Mouse (Mus musculus): ENCODE measurements around the gene Gm16253. TPM values are rescaled to one million over a fixed set of nuclear protein-coding genes. Genes with fewer than 3 reads are reported as not detected.

The Gm16253 gene
- polyA plus RNA-seq, 1 experiment from 2014 or later, result 1.2 TPM

- WGBS, result 83% methylated on average over 13 of the region's 13 CpGs
- Histone ChIP-seq H3K9me3 (no peaks in the 10 kb centered on the region), H3K27ac (no peak overlapping the region), H3K9ac (no peak overlapping the region), H3K36me3 (no peaks in the 10 kb centered on the region), H3K27me3 (no peaks in the 10 kb centered on the region), H3K4me3 (no peak overlapping the region), H3K4me2 (no peak overlapping the region), H3K4me1 (replicated peaks) (no peaks in the 10 kb centered on the region)
- no peak for ATAC-seq (ENCODE audit: low FRiP score)
These were observed 7.3 kb upstream of the Gm16253 start for GRCm38 (mm10) chr3:96569506-96569905.

GRCm38 (mm10) chr3:96569966-96570605 lies 6.7 kb upstream of the Gm16253 start:
- no peaks in the 10 kb centered on the region for H3K9me3 ChIP-seq
- WGBS, result 87% methylated on average over 11 of the region's 11 CpGs
- no peak overlapping the region for H3K4me3 ChIP-seq
- H3K9ac ChIP-seq, result no peak overlapping the region
- no peaks in the 10 kb centered on the region for H3K4me1 ChIP-seq (replicated peaks)
- no peak overlapping the region for H3K27ac ChIP-seq
- H3K36me3 ChIP-seq, result no peaks in the 10 kb centered on the region
- H3K4me2 ChIP-seq, result no peak overlapping the region
- no peak for ATAC-seq (ENCODE audit: low FRiP score)
- H3K27me3 ChIP-seq, result no peaks in the 10 kb centered on the region

DNA sequence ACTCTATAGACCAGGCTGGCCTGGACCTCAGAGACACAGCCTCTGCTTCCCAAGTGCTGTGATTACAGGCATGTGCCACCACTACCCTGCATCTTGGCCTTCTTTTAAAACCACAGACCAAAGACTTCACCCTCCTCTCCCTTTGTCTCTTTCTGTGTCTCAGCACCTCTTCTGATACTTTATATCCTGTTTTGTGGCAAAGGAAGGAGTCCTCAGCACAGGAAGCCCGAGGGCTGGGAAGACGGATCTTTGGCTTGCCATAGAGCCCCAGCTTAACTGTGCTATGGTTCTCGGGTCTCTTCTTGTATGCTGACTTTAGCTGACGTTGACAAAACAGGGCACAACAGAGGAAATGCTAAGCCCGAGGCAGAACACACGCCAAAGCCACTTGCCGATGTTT lies 6.1 kb upstream of the Gm16253 start:
- Histone ChIP-seq H3K9ac (no peak overlapping the region), H3K36me3 (no peaks in the 10 kb centered on the region), H3K9me3 (no peaks in the 10 kb centered on the region), H3K27ac (no peak overlapping the region), H3K4me3 (no peak overlapping the region), H3K4me2 (no peak overlapping the region), H3K4me1 (replicated peaks) (no peaks in the 10 kb centered on the region), H3K27me3 (no peaks in the 10 kb centered on the region)
- ATAC-seq (ENCODE audit: low FRiP score), result no peak
- 81% methylated on average over 7 of the region's 7 CpGs for WGBS

DNA sequence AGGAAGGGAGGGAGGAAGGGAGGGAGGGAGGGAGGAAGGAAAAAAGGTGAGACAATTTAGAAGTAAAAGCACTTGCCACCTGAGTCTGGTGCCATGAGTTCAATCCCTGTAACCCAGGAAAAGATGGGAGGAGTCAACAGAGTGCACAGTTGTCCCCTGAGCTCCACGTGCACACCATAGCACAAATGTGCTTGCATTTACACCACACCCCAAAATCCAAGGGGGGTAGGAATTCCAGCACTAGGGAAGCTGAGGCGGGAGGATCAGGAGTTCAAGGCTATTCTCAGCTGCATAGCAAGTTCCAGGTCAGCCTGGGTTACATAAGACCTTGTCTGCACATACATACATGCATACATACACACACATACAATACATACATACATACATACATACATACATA lies 5.4 kb upstream of the Gm16253 start:
- 78% methylated on average over 2 of the region's 2 CpGs for WGBS
- no peak overlapping the region for H3K4me2 ChIP-seq
- H3K4me3 ChIP-seq, result no peak overlapping the region
- H3K36me3 ChIP-seq, result no peaks in the 10 kb centered on the region
- no peak for ATAC-seq (ENCODE audit: low FRiP score)
- H3K27ac ChIP-seq, result no peak overlapping the region
- peaks cover 6% of the 10 kb centered on the region for H3K4me1 ChIP-seq (replicated peaks)
- H3K27me3 ChIP-seq, result no peaks in the 10 kb centered on the region
- no peak overlapping the region for H3K9ac ChIP-seq
- no peaks in the 10 kb centered on the region for H3K9me3 ChIP-seq

GRCm38 (mm10) chr3:96571896-96572698 lies 4.7 kb upstream of the Gm16253 start:
- Histone ChIP-seq H3K27me3 (no peaks in the 10 kb centered on the region), H3K4me1 (replicated peaks) (peaks cover 14% of the 10 kb centered on the region), H3K9ac (no peak overlapping the region), H3K36me3 (no peaks in the 10 kb centered on the region), H3K4me2 (no peak overlapping the region), H3K4me3 (no peak overlapping the region), H3K27ac (no peak overlapping the region), H3K9me3 (no peaks in the 10 kb centered on the region)
- WGBS, result 83% methylated on average over 16 of the region's 16 CpGs
- ATAC-seq (ENCODE audit: low FRiP score), result no peak

GRCm38 (mm10) chr3:96573611-96574511 lies 2.9 kb upstream of the Gm16253 start:
- no peak for ATAC-seq (ENCODE audit: low FRiP score)
- WGBS, result 82% methylated on average over 19 of the region's 19 CpGs
- no peaks in the 10 kb centered on the region for H3K36me3 ChIP-seq

DNA sequence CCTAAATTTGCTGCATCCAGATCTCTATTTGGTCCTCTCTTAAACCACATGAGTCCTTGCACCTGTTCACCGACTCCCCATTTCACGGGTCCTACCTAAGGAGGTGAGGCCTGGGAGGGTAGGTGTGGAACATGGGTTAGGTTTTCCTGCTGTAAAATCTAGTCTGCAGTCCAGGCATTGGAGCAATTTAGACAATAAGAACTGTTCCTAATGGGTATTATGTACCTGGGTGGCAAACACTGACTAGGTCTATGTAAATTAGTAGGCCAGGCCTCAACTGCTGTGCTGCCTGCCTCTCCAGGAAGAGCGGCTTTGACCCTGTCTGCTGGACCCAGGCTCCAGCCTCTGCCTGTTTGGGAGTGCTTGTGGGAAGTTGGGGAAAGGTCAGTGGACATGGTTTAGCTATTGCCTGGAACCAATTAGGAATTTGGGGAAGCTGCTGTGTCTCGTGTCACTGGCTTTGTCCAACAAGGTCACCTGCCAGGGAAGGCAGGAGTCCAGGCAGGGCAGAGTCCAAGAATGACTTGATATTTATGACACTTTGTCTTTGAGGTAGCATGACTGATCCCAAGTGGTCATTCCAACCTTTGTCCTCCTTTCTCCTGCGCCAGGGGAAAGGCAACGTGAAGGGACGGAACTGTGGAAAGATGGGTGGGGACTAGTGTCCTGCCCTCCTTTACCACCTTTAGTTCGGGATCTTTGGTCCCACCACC lies 1.4 kb upstream of the Gm16253 start:
- Histone ChIP-seq H3K4me3 (no peak overlapping the region), H3K27ac (no peak overlapping the region), H3K4me1 (replicated peaks) (peaks cover 24% of the 10 kb centered on the region), H3K36me3 (no peaks in the 10 kb centered on the region), H3K9ac (no peak overlapping the region), H3K9me3 (no peaks in the 10 kb centered on the region), H3K4me2 (no peak overlapping the region), H3K27me3 (no peaks in the 10 kb centered on the region)
- ATAC-seq (ENCODE audit: low FRiP score), result no peak
- WGBS, result 84% methylated on average over 8 of the region's 8 CpGs

More at GRCm38 (mm10) chr3:96573611-96574511, 2.9 kb upstream of the Gm16253 start:
- no peak overlapping the region for H3K9ac ChIP-seq
- H3K4me1 ChIP-seq (replicated peaks), result peaks cover 18% of the 10 kb centered on the region
- H3K4me2 ChIP-seq, result no peak overlapping the region
- no peak overlapping the region for H3K4me3 ChIP-seq
- H3K27ac ChIP-seq, result no peak overlapping the region
- no peaks in the 10 kb centered on the region for H3K9me3 ChIP-seq
- H3K27me3 ChIP-seq, result no peaks in the 10 kb centered on the region

DNA sequence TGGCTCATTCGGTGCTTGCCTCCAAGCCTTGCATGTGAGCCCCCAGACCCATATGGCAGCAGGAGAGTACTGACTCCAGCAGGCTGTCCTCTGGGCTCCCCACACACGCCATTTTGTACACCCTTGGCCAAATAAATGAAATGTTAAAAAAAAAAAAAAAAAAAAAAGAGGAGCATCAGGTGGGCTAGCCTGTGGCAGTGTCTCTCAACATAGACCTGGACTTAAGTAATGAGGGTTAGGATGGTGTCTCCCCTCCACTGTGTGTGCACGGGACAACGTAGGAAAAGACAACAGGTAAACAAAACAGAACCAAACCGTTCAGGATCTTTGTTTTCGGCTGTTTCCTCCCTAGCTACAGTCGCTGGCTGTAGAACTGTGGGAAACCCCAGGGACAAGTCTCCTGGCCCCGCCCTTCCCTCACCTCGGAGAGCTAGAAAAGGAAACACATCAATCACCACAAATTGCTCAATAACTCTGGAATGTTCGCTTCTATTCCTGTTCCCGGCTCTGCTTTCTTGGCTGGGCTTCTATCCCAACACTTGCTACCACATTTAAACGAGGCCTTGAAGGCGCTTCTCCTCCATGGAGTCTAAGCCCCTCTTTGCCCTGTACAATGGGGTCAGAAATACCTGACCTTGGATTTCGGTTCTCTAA lies 652 bp upstream of the Gm16253 start:
- peaks cover 1% of the 10 kb centered on the region; the same call in 1 of the 2 replicates for H3K27me3 ChIP-seq
- H3K9me3 ChIP-seq, result no peaks in the 10 kb centered on the region
- no peak overlapping the region for H3K9ac ChIP-seq
- H3K4me1 ChIP-seq (replicated peaks), result peaks cover 31% of the 10 kb centered on the region
- peak overlapping the region; percentile 1; the same call in 1 of the 2 replicates for H3K4me3 ChIP-seq
- WGBS, result 59% methylated on average over 14 of the region's 14 CpGs
- peak overlapping the region; percentile 71 for H3K27ac ChIP-seq
- ATAC-seq (ENCODE audit: low FRiP score), result peak; percentile 16; the same call in 1 of the 2 replicates
- no peaks in the 10 kb centered on the region for H3K36me3 ChIP-seq
- peak overlapping the region; percentile 38 for H3K4me2 ChIP-seq

GRCm38 (mm10) chr3:96577566-96577965 lies 782 bp downstream of the Gm16253 start:
- WGBS, result 62% methylated on average over 4 of the region's 4 CpGs
- ATAC-seq (ENCODE audit: low FRiP score), result no peak

GRCm38 (mm10) chr3:96578561-96579238 lies 1.9 kb downstream of the Gm16253 start:
- Histone ChIP-seq H3K36me3 (no peaks in the 10 kb centered on the region), H3K9ac (0 out of 2 replicates have a peak overlapping the region, but pooled peaks have one; percentile 43), H3K4me2 (no peak overlapping the region), H3K4me3 (no peak overlapping the region), H3K27ac (no peak overlapping the region), H3K4me1 (replicated peaks) (peaks cover 31% of the 10 kb centered on the region), H3K27me3 (peaks cover 11% of the 10 kb centered on the region), H3K9me3 (no peaks in the 10 kb centered on the region)
- ATAC-seq (ENCODE audit: low FRiP score), result no peak
- WGBS, result 80% methylated on average over 12 of the region's 12 CpGs

More at GRCm38 (mm10) chr3:96577566-96577965, 782 bp downstream of the Gm16253 start:
- Histone ChIP-seq H3K9me3 (no peaks in the 10 kb centered on the region), H3K36me3 (no peaks in the 10 kb centered on the region), H3K27me3 (peaks cover 11% of the 10 kb centered on the region), H3K4me3 (no peak overlapping the region), H3K4me2 (no peak overlapping the region), H3K9ac (no peak overlapping the region), H3K4me1 (replicated peaks) (peaks cover 31% of the 10 kb centered on the region), H3K27ac (peak overlapping the region; percentile 71)

Data from hindbrain, embryonic 13.5 days (tissue).